Mouse (Mus musculus): Measurements from ENCODE around the gene Itpkb. TPM values are rescaled to one million over a fixed set of nuclear protein-coding genes. Genes with fewer than 3 reads are reported as not detected.

Gene Itpkb
- polyA plus RNA-seq, 1 experiment from 2014 or later = 2.2 TPM

DNA sequence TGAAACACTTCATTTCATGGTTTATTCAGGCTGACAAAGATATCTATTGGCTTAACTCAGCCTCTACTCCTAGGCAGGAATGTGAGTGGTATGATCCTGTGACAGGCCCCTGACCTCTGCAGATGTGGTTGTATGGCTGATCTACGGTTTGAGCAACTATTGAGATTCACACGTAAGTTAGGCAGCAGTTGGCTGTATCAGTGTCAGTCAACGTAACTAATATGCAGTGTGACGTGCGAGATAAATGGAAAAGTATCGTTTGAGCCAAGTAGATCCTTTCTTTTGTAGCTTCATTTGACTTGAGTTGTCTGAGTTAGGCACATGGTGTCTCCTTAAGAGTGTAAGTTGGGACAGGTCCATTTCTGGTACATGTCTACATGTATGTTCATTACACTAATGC is 4.3 kb downstream of the Itpkb start:
- Histone ChIP-seq H3K27me3 (ENCODE audit: low read depth, poor library complexity, severe bottlenecking) (peaks cover 64% of the 10 kb centered on the region), H3K36me3 (no peaks in the 10 kb centered on the region), H3K4me1 (peaks cover 46% of the 10 kb centered on the region), H3K9me3 (replicated peaks) (no peaks in the 10 kb centered on the region), H3K4me3 (no peak overlapping the region), H3K27ac (replicated peaks) (no peak overlapping the region)
- WGBS = 88% methylated on average over 6 of the region's 6 CpGs
- DNase-seq (ENCODE audit: low spot score) = no peak

DNA sequence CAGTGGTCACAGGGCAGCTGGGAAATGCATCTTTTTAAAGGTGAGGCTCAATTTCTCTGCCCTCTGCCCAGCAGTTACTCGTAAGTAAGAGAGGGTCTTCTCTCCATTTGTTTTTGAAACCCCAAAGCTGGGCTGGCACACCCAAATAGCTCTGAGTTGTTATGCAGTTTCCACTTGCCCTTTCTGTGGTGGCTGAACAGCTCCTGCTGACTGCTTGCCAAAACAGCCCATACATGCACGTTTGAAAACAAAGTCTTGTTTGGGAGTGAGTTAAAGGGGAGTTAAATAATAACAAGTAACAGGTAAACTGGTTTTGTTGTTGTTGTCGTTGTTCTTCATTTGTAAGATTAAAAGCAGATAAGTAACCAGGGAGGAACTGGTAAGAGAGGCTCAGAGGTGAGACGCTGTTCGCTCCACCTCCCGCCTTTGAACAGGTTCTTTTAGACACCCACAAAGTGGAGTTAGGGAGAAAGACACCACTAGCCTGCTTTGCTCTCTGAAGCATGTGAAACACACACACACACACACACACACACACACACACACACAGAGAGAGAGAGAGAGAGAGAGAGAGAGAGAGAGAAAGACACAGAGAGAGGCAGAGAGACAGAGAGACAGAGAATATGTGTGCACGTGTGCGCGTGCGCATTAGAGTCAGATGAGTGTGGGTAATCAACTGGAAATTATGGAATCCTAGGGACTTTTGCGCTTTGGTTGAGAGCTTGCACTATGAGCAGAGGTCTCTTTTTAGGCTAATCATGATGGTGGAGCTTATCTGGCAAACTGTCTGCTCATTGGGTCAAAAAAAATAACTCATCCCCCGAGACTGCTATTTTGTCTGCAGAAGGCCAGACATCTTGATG is 5.5 kb downstream of the Itpkb start:
- Histone ChIP-seq H3K36me3 (no peaks in the 10 kb centered on the region), H3K27me3 (ENCODE audit: low read depth, poor library complexity, severe bottlenecking) (peaks cover 59% of the 10 kb centered on the region), H3K4me3 (no peak overlapping the region), H3K4me1 (peaks cover 39% of the 10 kb centered on the region), H3K27ac (replicated peaks) (no peak overlapping the region), H3K9me3 (replicated peaks) (no peaks in the 10 kb centered on the region)
- no peak for DNase-seq (ENCODE audit: low spot score)
- 81% methylated on average over 12 of the region's 12 CpGs for WGBS

DNA sequence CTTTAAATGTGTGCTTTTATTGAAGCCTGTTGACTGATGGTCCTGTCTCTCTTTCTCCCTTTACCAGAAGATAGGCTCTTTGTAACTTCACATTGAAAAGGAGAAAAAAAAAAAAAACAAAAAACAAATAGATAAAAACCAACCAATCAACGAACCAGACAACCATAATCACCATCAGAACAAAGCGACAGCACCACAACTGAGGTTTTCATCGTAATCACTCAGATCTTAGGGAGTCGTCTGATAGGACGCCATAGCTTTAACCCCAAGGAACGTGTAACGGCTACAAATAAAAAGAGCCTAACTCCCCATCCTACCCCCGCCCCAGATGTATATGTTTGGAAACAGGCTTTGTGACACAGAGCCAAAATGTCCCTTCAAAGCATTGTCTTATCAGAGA is 8.1 kb downstream of the Itpkb start:
- Histone ChIP-seq H3K9me3 (replicated peaks) (no peaks in the 10 kb centered on the region), H3K4me3 (no peak overlapping the region), H3K36me3 (no peaks in the 10 kb centered on the region), H3K27ac (replicated peaks) (no peak overlapping the region), H3K4me1 (peaks cover 19% of the 10 kb centered on the region), H3K27me3 (ENCODE audit: low read depth, poor library complexity, severe bottlenecking) (peaks cover 32% of the 10 kb centered on the region)
- DNase-seq (ENCODE audit: low spot score) = no peak
- WGBS = 87% methylated on average over 8 of the region's 8 CpGs

DNA sequence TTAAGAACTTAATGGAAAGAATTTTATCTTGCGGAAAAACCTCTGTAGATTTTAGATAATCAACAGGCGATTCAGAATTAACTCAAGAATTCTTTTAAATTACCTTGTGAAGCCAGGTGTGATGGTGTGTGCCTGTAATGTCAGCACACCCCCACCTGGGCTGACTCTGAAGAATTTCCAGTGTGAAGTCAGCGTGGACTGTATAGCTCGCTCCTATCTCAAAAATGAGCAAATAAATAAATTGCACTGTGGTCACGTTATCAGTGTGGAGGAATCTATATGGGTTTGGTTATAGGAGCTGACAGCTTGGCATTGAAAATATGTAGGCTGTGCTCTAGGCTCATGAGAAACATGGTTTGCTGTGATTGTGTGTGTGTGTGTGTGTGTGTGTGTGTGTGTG is 8.9 kb downstream of the Itpkb start:
- Histone ChIP-seq H3K27me3 (ENCODE audit: low read depth, poor library complexity, severe bottlenecking) (peaks cover 25% of the 10 kb centered on the region), H3K4me3 (no peak overlapping the region), H3K9me3 (replicated peaks) (no peaks in the 10 kb centered on the region), H3K36me3 (no peaks in the 10 kb centered on the region), H3K27ac (replicated peaks) (no peak overlapping the region), H3K4me1 (peaks cover 19% of the 10 kb centered on the region)
- 90% methylated on average over 5 of the region's 5 CpGs for WGBS
- DNase-seq (ENCODE audit: low spot score) = no peak

DNA sequence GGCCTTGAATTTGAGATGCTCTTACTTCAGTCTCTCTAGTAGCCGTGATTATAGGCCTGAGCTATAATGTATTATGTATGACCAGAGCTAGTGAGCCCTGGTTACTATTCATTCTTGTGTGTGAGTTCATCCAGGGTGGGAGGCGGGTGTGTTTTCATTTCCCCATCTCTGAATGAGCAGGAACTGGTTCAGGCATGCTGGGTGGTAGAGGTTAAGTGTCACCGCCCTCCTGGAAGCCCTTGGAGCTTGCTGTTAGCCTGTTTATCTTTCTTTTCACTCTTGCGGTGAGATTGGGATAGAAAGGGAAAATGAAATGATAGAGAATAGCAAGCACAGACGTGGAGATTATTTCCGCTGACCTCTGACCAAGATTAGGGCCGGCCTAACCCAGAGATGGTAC is 12.7 kb downstream of the Itpkb start:
- H3K27ac ChIP-seq (replicated peaks) = no peak overlapping the region
- WGBS = 75% methylated on average over 7 of the region's 7 CpGs
- H3K4me3 ChIP-seq = no peak overlapping the region

GRCm38 (mm10) chr1:180343434-180344210 is 13.3 kb downstream of the Itpkb start:
- Histone ChIP-seq H3K27ac (replicated peaks) (peak overlapping the region; percentile 28; the same call in 1 of the 2 replicates), H3K4me3 (no peak overlapping the region), H3K36me3 (no peaks in the 10 kb centered on the region), H3K4me1 (peaks cover 26% of the 10 kb centered on the region), H3K9me3 (replicated peaks) (no peaks in the 10 kb centered on the region), H3K27me3 (ENCODE audit: low read depth, poor library complexity, severe bottlenecking) (no peaks in the 10 kb centered on the region)
- 44% methylated on average over 8 of the region's 8 CpGs for WGBS
- DNase-seq (ENCODE audit: low spot score) = no peak

More for the DNA sequence above, 12.7 kb downstream of the Itpkb start:
- no peaks in the 10 kb centered on the region for H3K9me3 ChIP-seq (replicated peaks)
- no peaks in the 10 kb centered on the region for H3K36me3 ChIP-seq
- no peaks in the 10 kb centered on the region for H3K27me3 ChIP-seq (ENCODE audit: low read depth, poor library complexity, severe bottlenecking)
- H3K4me1 ChIP-seq = peaks cover 24% of the 10 kb centered on the region
- no peak for DNase-seq (ENCODE audit: low spot score)

- Histone ChIP-seq H3K9me3 (replicated peaks) (no peaks in the 10 kb centered on the region), H3K27me3 (ENCODE audit: low read depth, poor library complexity, severe bottlenecking) (no peaks in the 10 kb centered on the region), H3K36me3 (no peaks in the 10 kb centered on the region), H3K27ac (replicated peaks) (no peak overlapping the region), H3K4me1 (peaks cover 26% of the 10 kb centered on the region), H3K4me3 (no peak overlapping the region)
- WGBS = 94% methylated on average over 5 of the region's 5 CpGs
- DNase-seq (ENCODE audit: low spot score) = no peak
Observed at GRCm38 (mm10) chr1:180345098-180345497, 14.8 kb downstream of the Itpkb start.

GRCm38 (mm10) chr1:180347059-180347458 is 16.8 kb downstream of the Itpkb start:
- Histone ChIP-seq H3K4me1 (peaks cover 39% of the 10 kb centered on the region), H3K9me3 (replicated peaks) (no peaks in the 10 kb centered on the region), H3K27me3 (ENCODE audit: low read depth, poor library complexity, severe bottlenecking) (no peaks in the 10 kb centered on the region), H3K4me3 (no peak overlapping the region), H3K36me3 (no peaks in the 10 kb centered on the region), H3K27ac (replicated peaks) (no peak overlapping the region)
- DNase-seq (ENCODE audit: low spot score) = no peak
- WGBS = 76% methylated on average over 4 of the region's 4 CpGs

DNA sequence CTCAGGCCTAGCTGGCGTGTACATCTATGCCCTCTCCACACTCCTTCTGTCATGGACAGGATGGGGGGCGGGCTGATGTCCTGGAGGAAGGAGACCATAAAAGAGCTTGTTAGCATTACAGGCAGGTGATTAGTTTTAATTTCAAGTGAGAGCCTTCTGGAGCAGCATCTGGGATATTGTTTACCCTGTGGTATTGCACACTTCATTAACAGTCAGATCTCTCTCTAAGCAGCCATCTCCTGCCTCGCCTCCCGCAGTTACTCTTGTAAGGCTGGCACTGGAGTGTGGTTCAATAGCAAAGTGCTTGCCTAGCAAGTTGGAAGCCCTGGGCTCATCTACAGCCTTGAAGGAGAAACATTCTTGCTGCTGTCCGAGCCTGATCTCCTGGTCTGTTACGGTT is 17.6 kb downstream of the Itpkb start:
- H3K4me3 ChIP-seq = no peak overlapping the region
- no peaks in the 10 kb centered on the region for H3K36me3 ChIP-seq
- DNase-seq (ENCODE audit: low spot score) = no peak
- WGBS = 92% methylated on average over 6 of the region's 6 CpGs
- H3K27me3 ChIP-seq (ENCODE audit: low read depth, poor library complexity, severe bottlenecking) = no peaks in the 10 kb centered on the region
- peaks cover 36% of the 10 kb centered on the region for H3K4me1 ChIP-seq
- no peak overlapping the region for H3K27ac ChIP-seq (replicated peaks)
- no peaks in the 10 kb centered on the region for H3K9me3 ChIP-seq (replicated peaks)

DNA sequence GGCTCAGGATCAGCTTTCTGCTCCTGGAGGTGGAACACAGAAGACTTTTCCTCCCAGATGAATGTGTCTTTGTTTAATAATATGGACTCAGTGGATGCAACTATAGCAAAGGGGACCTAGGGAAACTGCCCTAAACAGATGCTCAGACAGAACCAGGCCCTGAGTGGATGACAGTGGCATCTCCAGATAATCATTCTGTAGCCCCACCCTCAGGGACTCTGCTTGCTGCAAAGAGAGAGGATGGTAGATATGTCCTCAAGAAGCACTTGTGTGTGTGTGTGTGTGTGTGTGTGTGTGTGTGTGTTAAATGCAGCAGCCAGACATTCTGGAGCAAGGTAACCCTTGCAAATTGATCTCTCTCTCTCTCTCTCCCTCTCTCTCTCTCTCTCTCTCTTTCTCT is 18.8 kb downstream of the Itpkb start:
- Histone ChIP-seq H3K27ac (replicated peaks) (no peak overlapping the region), H3K36me3 (no peaks in the 10 kb centered on the region), H3K9me3 (replicated peaks) (no peaks in the 10 kb centered on the region), H3K4me3 (no peak overlapping the region), H3K27me3 (ENCODE audit: low read depth, poor library complexity, severe bottlenecking) (no peaks in the 10 kb centered on the region), H3K4me1 (peaks cover 25% of the 10 kb centered on the region)
- no peak for DNase-seq (ENCODE audit: low spot score)

DNA sequence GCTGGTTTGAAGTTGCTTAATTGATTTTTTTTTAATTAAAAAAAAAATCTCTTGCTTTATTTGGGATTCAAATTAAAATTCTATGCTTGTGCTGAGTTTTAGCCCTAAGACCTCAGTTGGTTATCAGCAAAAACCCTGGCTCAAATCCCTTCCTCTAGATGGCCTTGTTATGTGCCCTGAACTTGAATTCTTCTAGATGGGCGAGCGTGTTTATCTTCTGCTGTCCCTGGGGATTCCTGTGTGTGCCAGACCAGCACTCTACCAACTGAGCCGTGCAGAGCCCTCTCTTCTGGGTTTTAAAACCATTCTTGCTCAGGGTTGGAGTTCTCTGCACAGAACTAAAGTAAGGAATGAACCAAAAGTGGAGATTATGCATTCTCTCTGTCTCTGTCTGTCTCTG is 22.0 kb downstream of the Itpkb start:
- Histone ChIP-seq H3K4me3 (no peak overlapping the region), H3K9me3 (replicated peaks) (no peaks in the 10 kb centered on the region), H3K27me3 (ENCODE audit: low read depth, poor library complexity, severe bottlenecking) (no peaks in the 10 kb centered on the region), H3K27ac (replicated peaks) (no peak overlapping the region), H3K4me1 (peaks cover 19% of the 10 kb centered on the region), H3K36me3 (no peaks in the 10 kb centered on the region)
- 82% methylated on average over 3 of the region's 3 CpGs for WGBS
- no peak for DNase-seq (ENCODE audit: low spot score)

- no peak for DNase-seq (ENCODE audit: low spot score)
- WGBS = 66% methylated on average over 4 of the region's 4 CpGs
- H3K4me1 ChIP-seq = peaks cover 15% of the 10 kb centered on the region
- H3K27me3 ChIP-seq (ENCODE audit: low read depth, poor library complexity, severe bottlenecking) = no peaks in the 10 kb centered on the region
- no peak overlapping the region for H3K4me3 ChIP-seq
- H3K36me3 ChIP-seq = no peaks in the 10 kb centered on the region
- no peaks in the 10 kb centered on the region for H3K9me3 ChIP-seq (replicated peaks)
- H3K27ac ChIP-seq (replicated peaks) = no peak overlapping the region
Observed at GRCm38 (mm10) chr1:180354129-180354528, 23.8 kb downstream of the Itpkb start.

Data from midbrain, embryonic 10.5 days (tissue).